Mouse (Mus musculus) intestine, postnatal 0 days (tissue): ENCODE data around the gene Clrn2. TPM values are rescaled to one million over a fixed set of nuclear protein-coding genes. Genes with fewer than 3 reads are reported as not detected.
"Not testable (repeated sequence)": the region's sequence is repeated elsewhere in the genome, so short reads cannot be mapped to it uniquely, and the experiment has no call there.

Experiments
- ATAC-seq: fragments of 200-750 bp; cut with Nextera tagmentation; 2 replicates; pipeline ENCODE4 v1.8.0; 2017; ENCODE audit warnings: mild to moderate bottlenecking, moderate TSS enrichment, moderate library complexity
- H3K27ac ChIP-seq: fragments of 300-500 bp; sonication (generic); 2 replicates; pipeline ENCODE4 v1.5.1; 2014; ENCODE audit warnings: mild to moderate bottlenecking, low read depth, low read length, moderate library complexity
- H3K27me3 ChIP-seq: fragments of 300-500 bp; sonication (generic); replicated peaks from 2 replicates; pipeline ENCODE4 v1.6.1; 2014; ENCODE audit warnings: low read length, mixed read lengths; ENCODE audit not compliant: control insufficient read depth, insufficient read depth
- H3K36me3 ChIP-seq: fragments of 300-500 bp; sonication (generic); 2 replicates; pipeline ENCODE4 v1.6.1; 2014; ENCODE audit warnings: mild to moderate bottlenecking, moderate library complexity; ENCODE audit not compliant: control insufficient read depth, insufficient read depth
- H3K4me1 ChIP-seq: fragments of 300-500 bp; sonication (generic); replicated peaks from 2 replicates; pipeline ENCODE4 v1.6.1; 2014; ENCODE audit warnings: antibody characterized with exemption, low read length, mixed read lengths; ENCODE audit not compliant: control insufficient read depth, insufficient read depth
- H3K4me2 ChIP-seq: fragments of 300-500 bp; sonication (generic); replicated peaks from 2 replicates; pipeline ENCODE4 v1.6.1; 2014; ENCODE audit warnings: low read depth, mild to moderate bottlenecking, moderate library complexity
- H3K4me3 ChIP-seq: fragments of 300-500 bp; sonication (generic); 2 replicates; pipeline ENCODE4 v1.5.1; 2014; ENCODE audit warnings: low read depth, low read length
- H3K9ac ChIP-seq: fragments of 300-500 bp; sonication (generic); 2 replicates; pipeline ENCODE4 v1.6.1; 2014; ENCODE audit warnings: mild to moderate bottlenecking, low read depth, low read length
- H3K9me3 ChIP-seq: fragments of 300-500 bp; sonication (generic); 2 replicates; pipeline ENCODE4 v1.6.1; 2016; ENCODE audit warnings: mixed run types; ENCODE audit not compliant: control insufficient read depth
- CTCF ChIP-seq: sonication (generic); IDR thresholded peaks from 2 replicates; pipeline ENCODE4 v1.5.1; 2016; ENCODE audit warnings: low read depth, mild to moderate bottlenecking, control low read depth, antibody characterized with exemption, moderate library complexity
- WGBS: fragments of 180-500 bp; shearing (Covaris S2); extraction: QIAGEN DNeasy Blood & Tissue Kit; methylation state at CpG from one replicate; pipeline ENCODE4 v1.1.7; 2014; 5-methylcytosine and 5-hydroxymethylcytosine counted together
- polyA plus RNA-seq: library from polyadenylated mRNA; unstranded; fragments of >200 nt; fragmentation: Nextera tagmentation; extraction: Ambion mirVana; gene quantifications from 2 replicates; pipeline ENCODE4 v1.2.1, GENCODE M21; 2015

The Clrn2 gene
- polyA plus RNA-seq, 1 experiment from 2014 or later, result not detected

DNA sequence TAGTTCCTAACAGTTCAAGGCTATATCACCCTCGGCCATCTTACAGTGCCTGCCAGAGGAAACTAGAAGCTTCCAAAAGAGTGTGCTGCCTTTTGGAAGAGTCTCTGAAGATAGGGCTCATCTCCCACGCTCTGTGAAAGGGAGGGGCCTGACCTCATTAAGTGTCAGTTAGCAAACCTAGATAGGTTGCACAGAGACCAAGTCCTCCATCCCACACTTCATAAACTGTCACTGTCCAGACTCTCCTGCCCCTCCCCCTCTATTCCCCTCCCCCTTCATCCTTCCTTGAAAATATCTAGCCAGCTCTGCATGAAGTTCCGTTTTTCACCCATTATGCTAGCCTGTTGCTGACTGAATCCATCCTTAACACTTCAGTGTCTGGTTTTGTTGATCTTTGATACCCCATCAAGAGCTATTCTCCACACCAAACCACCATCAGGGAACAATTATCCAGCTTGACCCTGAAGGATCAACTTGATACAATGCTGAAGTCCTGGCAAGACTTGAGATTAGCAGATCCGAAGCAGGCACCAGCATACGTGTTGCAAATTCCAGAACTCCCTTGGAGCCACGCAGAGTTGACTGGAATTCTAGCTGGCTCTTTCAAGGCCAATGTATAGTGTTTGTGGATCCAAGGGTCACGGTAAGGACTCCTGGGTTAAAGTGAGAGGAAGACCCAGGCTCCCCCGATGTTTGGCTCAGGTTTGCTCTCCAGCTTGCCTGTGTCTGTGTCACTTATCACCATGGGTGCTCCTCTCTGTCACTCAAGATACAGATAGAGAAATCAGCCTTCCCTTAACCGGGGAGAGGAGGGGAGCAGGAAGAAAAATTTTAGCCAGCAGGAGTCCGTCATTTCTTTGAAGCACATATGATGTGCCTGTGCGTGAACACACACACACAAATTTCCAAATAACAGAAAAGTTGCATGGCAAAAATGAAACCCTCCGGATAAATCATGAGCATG is 31.4 kb upstream of the Clrn2 start:
- Histone ChIP-seq H3K27me3 (no peaks in the 10 kb centered on the region), H3K4me3 (no peak overlapping the region), H3K4me2 (no peak overlapping the region), H3K9ac (no peak overlapping the region), H3K4me1 (no peaks in the 10 kb centered on the region; the same call in 1 of the 2 replicates), H3K36me3 (no peaks in the 10 kb centered on the region), H3K9me3 (no peaks in the 10 kb centered on the region), H3K27ac (no peak overlapping the region)
- 71% methylated on average over 12 of the region's 12 CpGs for WGBS
- no peak for ATAC-seq
- TF ChIP-seq CTCF, result no peak

- Histone ChIP-seq H3K36me3 (no peaks in the 10 kb centered on the region), H3K27ac (no peak overlapping the region), H3K4me1 (no peaks in the 10 kb centered on the region; the same call in 1 of the 2 replicates), H3K4me2 (no peak overlapping the region), H3K4me3 (no peak overlapping the region), H3K9me3 (no peaks in the 10 kb centered on the region), H3K9ac (no peak overlapping the region), H3K27me3 (no peaks in the 10 kb centered on the region)
- WGBS, result 38% methylated on average over 8 of the region's 8 CpGs
- TF ChIP-seq CTCF, result peak; percentile 91
- ATAC-seq, result no peak
Measured at GRCm38 (mm10) chr5:45424021-45424886, 29.3 kb upstream of the Clrn2 start.

- not testable (repeated sequence) for H3K27me3 ChIP-seq, H3K4me2 ChIP-seq, H3K4me1 ChIP-seq, ATAC-seq, H3K4me3 ChIP-seq, H3K27ac ChIP-seq, H3K9me3 ChIP-seq, H3K9ac ChIP-seq, H3K36me3 ChIP-seq
- WGBS, result 59% methylated on average over 1 of the region's 1 CpGs
Measured at GRCm38 (mm10) chr5:45425771-45426170, 27.8 kb upstream of the Clrn2 start.

GRCm38 (mm10) chr5:45426416-45427034 is 27.0 kb upstream of the Clrn2 start:
- no peak for TF ChIP-seq CTCF
- Histone ChIP-seq H3K9me3 (no peaks in the 10 kb centered on the region), H3K4me2 (no peak overlapping the region), H3K4me1 (no peaks in the 10 kb centered on the region), H3K36me3 (no peaks in the 10 kb centered on the region), H3K27ac (no peak overlapping the region), H3K4me3 (no peak overlapping the region), H3K27me3 (no peaks in the 10 kb centered on the region), H3K9ac (no peak overlapping the region)
- 62% methylated on average over 1 of the region's 1 CpGs for WGBS
- ATAC-seq, result no peak

DNA sequence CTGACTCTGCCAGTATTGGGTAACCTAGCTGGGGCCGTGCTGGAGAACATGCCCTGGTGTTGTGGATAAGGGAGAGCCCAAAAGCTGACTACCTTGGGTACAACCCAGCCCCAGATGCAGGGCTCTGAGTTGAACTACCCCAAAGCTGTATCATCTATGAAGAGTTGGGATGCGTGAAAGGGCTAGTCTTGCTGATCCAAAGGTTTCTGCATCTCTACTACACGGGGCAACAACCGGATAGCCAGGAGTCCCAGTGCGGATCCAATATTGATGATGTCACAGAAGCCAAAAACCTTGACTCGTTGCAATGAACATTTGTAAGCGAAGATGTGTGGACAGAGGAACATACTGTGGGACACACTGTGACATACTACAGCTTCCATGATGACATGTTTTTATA is 25.7 kb upstream of the Clrn2 start:
- no peaks in the 10 kb centered on the region for H3K9me3 ChIP-seq
- WGBS, result 93% methylated on average over 7 of the region's 7 CpGs
- no peaks in the 10 kb centered on the region for H3K4me1 ChIP-seq
- no peak overlapping the region for H3K9ac ChIP-seq
- TF ChIP-seq CTCF, result no peak
- H3K27me3 ChIP-seq, result no peaks in the 10 kb centered on the region
- no peak overlapping the region for H3K4me3 ChIP-seq
- H3K36me3 ChIP-seq, result peaks cover 5% of the 10 kb centered on the region; the same call in 1 of the 2 replicates
- H3K27ac ChIP-seq, result no peak overlapping the region
- ATAC-seq, result no peak
- H3K4me2 ChIP-seq, result no peak overlapping the region
